Mouse (Mus musculus): ENCODE measurements at regions not wholly inside any gene's neighbourhood (a gene's known extent, or its start where the extent isn't known, plus 50 kb on each side); places are given as distances from the start of the nearest gene placed in this dataset.

DNA sequence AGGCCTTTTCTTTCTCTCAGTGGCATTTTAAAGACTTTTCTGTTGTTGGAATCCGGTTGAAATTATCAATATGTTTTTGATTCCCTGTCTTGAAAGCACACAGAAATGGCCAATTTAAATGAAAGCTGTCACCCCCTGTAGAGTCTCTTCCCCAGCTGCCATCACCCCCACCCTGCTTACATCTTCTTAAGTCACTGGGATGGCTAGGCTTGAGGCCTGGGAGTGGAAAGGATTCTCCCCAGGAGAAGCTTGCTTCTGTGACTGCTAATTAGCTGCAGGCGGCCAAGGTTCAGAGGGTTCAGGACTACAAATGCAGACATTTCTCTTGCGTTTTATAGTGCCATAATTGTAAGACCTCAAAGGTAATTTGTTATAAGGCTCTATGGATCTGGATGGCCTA, 196.5 kb upstream of the Rasgrp1 start:
- Histone ChIP-seq H3K27ac (ENCODE audit: low read depth) (no peak overlapping the region), H3K4me3 (ENCODE audit: low read depth, low read length) (no peak overlapping the region), H3K27me3 (ENCODE audit: insufficient read depth, low read length) (no peaks in the 10 kb centered on the region), H3K4me1 (ENCODE audit: insufficient read depth) (no peaks in the 10 kb centered on the region), H3K9ac (replicated peaks) (no peak overlapping the region), H3K4me2 (ENCODE audit: low read depth, low read length) (no peak overlapping the region), H3K36me3 (replicated peaks; ENCODE audit: insufficient read depth, low read length) (no peaks in the 10 kb centered on the region), H3K9me3 (ENCODE audit: low read length) (no peaks in the 10 kb centered on the region)
- WGBS (ENCODE audit: insufficient replicate concordance): 52% methylated on average over 3 of the region's 3 CpGs
- no peak for ATAC-seq
- TF ChIP-seq CTCF (IDR thresholded peaks at IDR 0.05; ENCODE audit: low read depth) (no peak), EP300 (IDR thresholded peaks at IDR 0.05; ENCODE audit: low read depth) (no peak)
- no peak for DNase-seq

DNA sequence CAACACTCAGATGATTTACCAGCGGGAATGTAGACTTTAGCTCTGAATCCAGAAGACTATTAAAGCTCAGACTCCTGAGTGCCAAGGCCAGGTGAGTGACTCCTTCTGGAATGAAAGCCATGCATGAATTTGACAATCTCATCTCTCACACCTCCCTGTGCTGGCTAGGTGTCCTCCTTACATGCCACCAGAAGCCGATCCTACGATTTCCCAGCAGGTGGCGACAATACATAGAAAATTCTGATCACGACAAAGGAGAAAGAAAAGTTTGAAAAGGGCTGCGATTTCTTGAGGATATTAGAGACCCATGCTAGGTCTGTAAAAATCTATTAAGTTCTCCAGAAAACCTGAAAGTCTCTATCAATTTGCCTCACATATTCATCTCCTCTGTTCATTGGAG, 198.7 kb upstream of the Rasgrp1 start:
- no peaks in the 10 kb centered on the region for H3K27me3 ChIP-seq (ENCODE audit: insufficient read depth, low read length)
- H3K4me2 ChIP-seq (ENCODE audit: low read depth, low read length): no peak overlapping the region
- no peaks in the 10 kb centered on the region for H3K36me3 ChIP-seq (replicated peaks; ENCODE audit: insufficient read depth, low read length)
- no peak overlapping the region for H3K4me3 ChIP-seq (ENCODE audit: low read depth, low read length)
- no peaks in the 10 kb centered on the region for H3K9me3 ChIP-seq (ENCODE audit: low read length)
- 15% methylated on average over 6 of the region's 6 CpGs for WGBS (ENCODE audit: insufficient replicate concordance)
- TF ChIP-seq CTCF (IDR thresholded peaks at IDR 0.05; ENCODE audit: low read depth) (peak; percentile 61), EP300 (IDR thresholded peaks at IDR 0.05; ENCODE audit: low read depth) (no peak)
- no peaks in the 10 kb centered on the region for H3K4me1 ChIP-seq (ENCODE audit: insufficient read depth)
- ATAC-seq: no peak
- no peak overlapping the region for H3K9ac ChIP-seq (replicated peaks)
- DNase-seq: peak; percentile 49
- H3K27ac ChIP-seq (ENCODE audit: low read depth): no peak overlapping the region

DNA sequence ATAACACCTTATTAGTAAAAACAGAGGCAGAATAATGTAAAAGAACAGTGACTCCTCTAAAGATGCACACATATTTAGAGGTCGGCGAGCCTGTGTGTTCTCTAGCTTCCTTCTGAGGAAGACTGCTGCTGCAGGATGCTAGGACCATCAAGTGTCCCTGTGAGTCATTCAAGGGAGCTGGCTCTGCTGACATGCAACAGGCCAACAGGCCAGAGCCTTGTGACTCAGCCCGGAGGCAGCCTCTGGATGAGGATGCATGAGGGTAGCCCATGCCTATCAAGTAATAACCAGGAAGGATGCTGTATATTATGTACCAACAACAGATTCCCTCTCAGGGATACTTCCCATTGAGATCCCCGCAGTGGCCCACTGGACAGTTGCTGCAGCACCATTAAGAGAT, 199.5 kb upstream of the Rasgrp1 start:
- no peaks in the 10 kb centered on the region for H3K9me3 ChIP-seq (ENCODE audit: low read length)
- H3K4me2 ChIP-seq (ENCODE audit: low read depth, low read length): no peak overlapping the region
- no peaks in the 10 kb centered on the region for H3K4me1 ChIP-seq (ENCODE audit: insufficient read depth)
- no peak for DNase-seq
- no peak for ATAC-seq
- TF ChIP-seq CTCF (IDR thresholded peaks at IDR 0.05; ENCODE audit: low read depth) (no peak), EP300 (IDR thresholded peaks at IDR 0.05; ENCODE audit: low read depth) (no peak)
- H3K4me3 ChIP-seq (ENCODE audit: low read depth, low read length): no peak overlapping the region
- 60% methylated on average over 4 of the region's 4 CpGs for WGBS (ENCODE audit: insufficient replicate concordance)
- H3K36me3 ChIP-seq (replicated peaks; ENCODE audit: insufficient read depth, low read length): no peaks in the 10 kb centered on the region
- H3K9ac ChIP-seq (replicated peaks): no peak overlapping the region
- no peak overlapping the region for H3K27ac ChIP-seq (ENCODE audit: low read depth)
- H3K27me3 ChIP-seq (ENCODE audit: insufficient read depth, low read length): no peaks in the 10 kb centered on the region

GRCm38 (mm10) chr2:117543301-117543782, 200.5 kb upstream of the Rasgrp1 start:
- Histone ChIP-seq H3K4me1 (ENCODE audit: insufficient read depth) (no peaks in the 10 kb centered on the region), H3K27me3 (ENCODE audit: insufficient read depth, low read length) (no peaks in the 10 kb centered on the region), H3K9ac (replicated peaks) (no peak overlapping the region), H3K27ac (ENCODE audit: low read depth) (no peak overlapping the region), H3K4me3 (ENCODE audit: low read depth, low read length) (no peak overlapping the region), H3K9me3 (ENCODE audit: low read length) (no peaks in the 10 kb centered on the region), H3K4me2 (ENCODE audit: low read depth, low read length) (no peak overlapping the region), H3K36me3 (replicated peaks; ENCODE audit: insufficient read depth, low read length) (no peaks in the 10 kb centered on the region)
- ATAC-seq: no peak
- TF ChIP-seq EP300 (IDR thresholded peaks at IDR 0.05; ENCODE audit: low read depth) (no peak), CTCF (IDR thresholded peaks at IDR 0.05; ENCODE audit: low read depth) (no peak)
- WGBS (ENCODE audit: insufficient replicate concordance): 74% methylated on average over 7 of the region's 7 CpGs
- DNase-seq: no peak

- TF ChIP-seq EP300 (IDR thresholded peaks at IDR 0.05; ENCODE audit: low read depth): no peak
- no peak for TF ChIP-seq CTCF (IDR thresholded peaks at IDR 0.05; ENCODE audit: low read depth)
- no peaks in the 10 kb centered on the region for H3K27me3 ChIP-seq (ENCODE audit: insufficient read depth, low read length)
- WGBS (ENCODE audit: insufficient replicate concordance): 53% methylated on average over 4 of the region's 4 CpGs
- H3K4me2 ChIP-seq (ENCODE audit: low read depth, low read length): no peak overlapping the region
- no peak overlapping the region for H3K27ac ChIP-seq (ENCODE audit: low read depth)
- H3K4me3 ChIP-seq (ENCODE audit: low read depth, low read length): no peak overlapping the region
- no peak overlapping the region for H3K9ac ChIP-seq (replicated peaks)
- H3K9me3 ChIP-seq (ENCODE audit: low read length): no peaks in the 10 kb centered on the region
- no peaks in the 10 kb centered on the region for H3K36me3 ChIP-seq (replicated peaks; ENCODE audit: insufficient read depth, low read length)
- no peaks in the 10 kb centered on the region for H3K4me1 ChIP-seq (ENCODE audit: insufficient read depth)
- DNase-seq: no peak
- ATAC-seq: no peak
Observed at GRCm38 (mm10) chr2:117548273-117548672, 205.5 kb upstream of the Rasgrp1 start.

DNA sequence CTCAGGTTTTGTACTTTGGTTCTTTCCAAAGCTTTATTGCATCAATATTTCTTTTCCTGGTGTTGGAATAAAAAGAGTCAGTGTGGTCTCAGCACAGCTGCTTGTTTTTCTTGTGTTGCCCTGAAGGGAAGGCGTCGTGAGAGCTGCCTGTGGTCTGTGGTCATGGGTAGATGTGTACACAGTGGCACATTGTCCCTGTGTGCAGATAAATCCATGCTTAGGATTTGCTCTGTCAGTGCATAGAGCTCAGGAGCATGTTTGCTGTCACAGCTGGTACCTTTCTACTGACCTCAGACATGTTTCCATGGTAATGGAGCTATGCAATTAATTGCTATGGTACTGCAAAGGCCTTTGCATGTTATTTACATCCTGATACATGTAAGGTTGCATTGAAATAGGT, 213.5 kb upstream of the Rasgrp1 start:
- H3K27me3 ChIP-seq (ENCODE audit: insufficient read depth, low read length): no peaks in the 10 kb centered on the region
- no peaks in the 10 kb centered on the region for H3K36me3 ChIP-seq (replicated peaks; ENCODE audit: insufficient read depth, low read length)
- no peak overlapping the region for H3K27ac ChIP-seq (ENCODE audit: low read depth)
- no peaks in the 10 kb centered on the region for H3K4me1 ChIP-seq (ENCODE audit: insufficient read depth)
- no peaks in the 10 kb centered on the region for H3K9me3 ChIP-seq (ENCODE audit: low read length)
- no peak overlapping the region for H3K4me3 ChIP-seq (ENCODE audit: low read depth, low read length)
- WGBS (ENCODE audit: insufficient replicate concordance): 73% methylated on average over 2 of the region's 2 CpGs
- DNase-seq: no peak
- no peak for TF ChIP-seq CTCF (IDR thresholded peaks at IDR 0.05; ENCODE audit: low read depth)
- no peak for TF ChIP-seq EP300 (IDR thresholded peaks at IDR 0.05; ENCODE audit: low read depth)
- H3K4me2 ChIP-seq (ENCODE audit: low read depth, low read length): no peak overlapping the region
- ATAC-seq: no peak
- no peak overlapping the region for H3K9ac ChIP-seq (replicated peaks)

GRCm38 (mm10) chr2:117570987-117571386, 228.2 kb upstream of the Rasgrp1 start:
- Histone ChIP-seq H3K4me2 (ENCODE audit: low read depth, low read length) (no peak overlapping the region), H3K27ac (ENCODE audit: low read depth) (no peak overlapping the region)
- WGBS (ENCODE audit: insufficient replicate concordance): 71% methylated on average over 7 of the region's 7 CpGs

More at GRCm38 (mm10) chr2:117570987-117571386, 228.2 kb upstream of the Rasgrp1 start:
- no peaks in the 10 kb centered on the region for H3K36me3 ChIP-seq (replicated peaks; ENCODE audit: insufficient read depth, low read length)
- H3K4me1 ChIP-seq (ENCODE audit: insufficient read depth): no peaks in the 10 kb centered on the region
- ATAC-seq (no peak), DNase-seq (no peak)
- H3K9ac ChIP-seq (replicated peaks): no peak overlapping the region
- H3K9me3 ChIP-seq (ENCODE audit: low read length): no peaks in the 10 kb centered on the region
- TF ChIP-seq CTCF (IDR thresholded peaks at IDR 0.05; ENCODE audit: low read depth) (no peak), EP300 (IDR thresholded peaks at IDR 0.05; ENCODE audit: low read depth) (no peak)
- no peak overlapping the region for H3K4me3 ChIP-seq (ENCODE audit: low read depth, low read length)
- no peaks in the 10 kb centered on the region for H3K27me3 ChIP-seq (ENCODE audit: insufficient read depth, low read length)

Data from liver, postnatal 0 days (tissue).